Mouse (Mus musculus) MEL (cell line): ENCODE results near the gene Kifc5b. TPM values are rescaled to one million over a fixed set of nuclear protein-coding genes. Genes with fewer than 3 reads are reported as not detected.
"Not testable (repeated sequence)": the region's sequence is repeated elsewhere in the genome, so short reads cannot be mapped to it uniquely, and the experiment has no call there.

Source experiments
- DNase-seq: peaks from one replicate; pipeline ENCODE4 v3.0.0; 2011; ENCODE audit warnings: low read depth, low spot score
- H3K27ac ChIP-seq: 2 replicates; pipeline ENCODE4 v1.5.1; 2012; ENCODE audit warnings: low read depth, mild to moderate bottlenecking, control low read depth, low read length, moderate library complexity; ENCODE audit not compliant: control insufficient read depth
- H3K27me3 ChIP-seq, 2 experiments: fragments of 150-350 bp in 1 of 2; sonication (generic) in 1 of 2; 2 replicates each; pipeline ENCODE4 v1.6.1; 2012; ENCODE audit warnings: low read length in 2 of 2, mild to moderate bottlenecking in 2 of 2, improper control_type of control experiment in 1 of 2, moderate library complexity in 1 of 2; ENCODE audit not compliant: insufficient read depth in 2 of 2, control insufficient read depth in 1 of 2
- H3K36me3 ChIP-seq, 2 experiments: 2 replicates each; pipeline ENCODE4 v1.6.1; 2012 to 2014; ENCODE audit warnings: low read length in 2 of 2, improper control_type of control experiment in 1 of 2, inconsistent platforms in 1 of 2, mild to moderate bottlenecking in 1 of 2; ENCODE audit not compliant: insufficient read depth in 2 of 2, control insufficient read depth in 1 of 2
- H3K4me1 ChIP-seq, 2 experiments: fragments of 150-350 bp in 1 of 2; sonication (generic) in 1 of 2; 2 replicates each; pipeline ENCODE4 v1.6.1; 2012; ENCODE audit warnings: low read length in 2 of 2, improper control_type of control experiment in 1 of 2, mild to moderate bottlenecking in 1 of 2; ENCODE audit not compliant: insufficient read depth in 2 of 2, control insufficient read depth in 1 of 2
- H3K4me3 ChIP-seq, 2 experiments: fragments of 150-350 bp in 1 of 2; sonication (generic) in 1 of 2; 2 replicates each; pipeline ENCODE4 v1.5.1; 2012; ENCODE audit warnings: low read depth in 2 of 2, low read length in 2 of 2, mild to moderate bottlenecking in 2 of 2, moderate library complexity in 2 of 2, control low read depth in 1 of 2, improper control_type of control experiment in 1 of 2; ENCODE audit not compliant: control insufficient read depth in 1 of 2, insufficient read depth in 1 of 2
- H3K79me2 ChIP-seq: 2 replicates; pipeline ENCODE4 v1.6.1; 2012; ENCODE audit warnings: mild to moderate bottlenecking, low read length, moderate library complexity; ENCODE audit not compliant: control insufficient read depth, poor library complexity, insufficient read depth
- H3K9ac ChIP-seq: 2 replicates; pipeline ENCODE4 v1.6.1; 2012; ENCODE audit warnings: low read depth, mild to moderate bottlenecking, control low read depth, low read length, moderate library complexity; ENCODE audit not compliant: control insufficient read depth, poor library complexity, severe bottlenecking
- H3K9me3 ChIP-seq: fragments of 150-350 bp; sonication (generic); replicated peaks from 2 replicates; pipeline ENCODE4 v1.6.1; 2012; ENCODE audit warnings: mild to moderate bottlenecking, low read length, improper control_type of control experiment, moderate library complexity; ENCODE audit not compliant: insufficient read depth
- MXI1 ChIP-seq: IDR thresholded peaks from 2 replicates; pipeline ENCODE4 v1.6.1; 2011; ENCODE audit warnings: mild to moderate bottlenecking, low read depth, low read length, improper control_type of control experiment
- NRF1 ChIP-seq: IDR thresholded peaks from 2 replicates; pipeline ENCODE4 v1.6.1; 2014; ENCODE audit warnings: low read depth, mild to moderate bottlenecking, inconsistent platforms, low read length, improper control_type of control experiment, moderate library complexity; ENCODE audit not compliant: poor library complexity, insufficient read depth, severe bottlenecking
- POLR2A ChIP-seq, 2 experiments: IDR thresholded peaks; 2 replicates each; pipeline ENCODE4 v1.6.1; 2011 to 2012; ENCODE audit warnings: low read length in 2 of 2, mild to moderate bottlenecking in 2 of 2, control low read depth in 1 of 2, improper control_type of control experiment in 1 of 2, low read depth in 1 of 2, moderate library complexity in 1 of 2; ENCODE audit not compliant: control insufficient read depth in 1 of 2, insufficient read depth in 1 of 2, poor library complexity in 1 of 2
- ZNF384 ChIP-seq: IDR thresholded peaks from 2 replicates; pipeline ENCODE4 v1.6.1; 2012; ENCODE audit warnings: low read depth, mild to moderate bottlenecking, inconsistent platforms, low read length, improper control_type of control experiment
- polyA plus RNA-seq, 2 experiments: library from polyadenylated mRNA; stranded (reverse) in 1 of 2; unstranded in 1 of 2; fragments of >175 nt in 1 of 2; fragments of >200 nt in 1 of 2; gene quantifications; 2 replicates each; pipeline versions ENCODE4 v1.2.1 to v1.2.4; 2012; ENCODE audit warnings: low replicate concordance in 2 of 2, low read depth in 1 of 2; ENCODE audit not compliant: insufficient read length in 2 of 2, insufficient read depth in 1 of 2, missing spikeins in 1 of 2
- total RNA-seq: library from RNA; depleted of rRNA; stranded (reverse); fragments of 300-350 nt; gene quantifications from 2 replicates; pipeline ENCODE4 v1.2.3, GENCODE M21; 2012

Kifc5b gene
- total and polyA plus RNA-seq, 3 experiments: 10.6 to 111 (median 45.4) TPM

DNA sequence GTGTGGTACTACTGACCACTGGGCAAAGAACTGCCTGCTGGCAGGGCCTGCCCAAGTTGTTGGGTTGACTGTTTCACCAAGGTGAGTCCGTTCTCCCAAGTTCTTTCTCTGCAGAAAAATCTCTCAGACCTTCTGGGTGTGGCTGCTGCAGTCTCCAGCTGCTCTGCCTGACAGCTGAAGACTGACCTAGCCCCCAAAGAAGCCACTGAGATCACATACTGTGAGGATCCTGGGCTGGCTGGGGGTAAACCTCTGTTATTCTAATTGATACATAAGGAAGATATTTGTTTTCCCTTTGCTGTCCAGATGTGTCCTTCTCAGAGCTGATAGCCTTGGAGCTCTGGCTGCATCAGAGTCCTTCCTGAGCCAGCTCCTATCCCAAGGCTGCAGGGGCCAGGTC lies 1.6 kb upstream of the Kifc5b start:
- Histone ChIP-seq H3K4me1 (peaks cover 6 to 7% of the 10 kb centered on the region in 2 experiments; a peak in 3 of 4 replicates), H3K27me3 (no peaks in the 10 kb centered on the region), H3K9me3 (no peaks in the 10 kb centered on the region), H3K79me2 (peaks cover 26% of the 10 kb centered on the region), H3K27ac (no peak overlapping the region), H3K36me3 (peaks cover 3 to 6% of the 10 kb centered on the region in 2 experiments), H3K9ac (no peak overlapping the region), H3K4me3 (no peak overlapping the region)
- no peak for DNase-seq
- no peak for TF ChIP-seq POLR2A (IDR thresholded peaks at IDR 0.05; ENCODE audit: control insufficient read depth in 1 of 2, insufficient read depth in 1 of 2, low read depth in 1 of 2, low read length in 2 of 2, poor library complexity in 1 of 2)

DNA sequence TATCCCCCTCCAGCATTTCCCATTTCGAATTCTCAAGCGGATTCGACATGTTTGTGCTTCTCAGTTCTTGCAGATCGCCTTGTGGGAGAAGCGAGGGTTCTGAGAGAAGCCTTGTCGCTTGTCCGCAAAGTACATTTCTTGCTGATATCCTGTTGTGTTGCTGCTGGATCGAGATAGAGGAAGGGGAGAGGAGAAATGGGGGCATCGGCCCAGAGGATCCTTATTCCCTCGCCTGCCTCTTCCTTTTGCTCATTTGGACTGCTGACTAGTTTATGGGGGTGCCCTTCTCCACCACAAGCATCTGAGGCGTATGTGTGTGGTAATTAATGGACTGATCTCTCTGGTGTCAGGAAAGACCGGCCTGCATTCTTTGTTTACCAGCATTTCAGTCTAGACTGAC lies 669 bp downstream of the Kifc5b start:
- DNase-seq: peak; percentile 57
- peak overlapping the region; percentile 77 for H3K27ac ChIP-seq
- 0 out of 2 replicates have a peak, but pooled peaks have one; percentile 2 for TF ChIP-seq MXI1
- H3K36me3 ChIP-seq, H3K27me3 ChIP-seq, H3K9me3 ChIP-seq, H3K4me1 ChIP-seq: not testable (repeated sequence)
- H3K9ac ChIP-seq: peak overlapping the region; percentile 95
- peaks cover 26% of the 10 kb centered on the region for H3K79me2 ChIP-seq
- peak overlapping the region; percentile 79 to 93 for H3K4me3 ChIP-seq

DNA sequence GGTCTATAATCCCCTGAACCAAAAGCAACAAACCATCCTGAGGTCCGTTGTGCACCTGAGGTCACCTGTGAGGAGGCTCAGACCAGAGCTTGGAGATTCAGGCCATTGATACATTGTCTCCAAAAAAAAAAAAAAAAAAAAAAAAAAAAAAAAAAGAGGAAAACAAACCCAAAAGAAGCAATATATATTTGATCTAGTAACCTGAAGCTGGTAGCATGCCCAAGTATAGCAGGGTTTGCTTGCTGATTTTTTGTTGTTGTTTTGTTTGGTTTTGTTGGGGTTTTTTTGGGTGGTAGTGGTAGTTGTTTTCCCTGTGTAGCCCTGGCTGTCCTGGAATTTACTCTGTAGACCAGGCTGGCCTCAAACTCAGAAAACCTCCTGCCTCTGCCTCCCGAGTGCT lies 1.5 kb downstream of the Kifc5b start:
- Histone ChIP-seq H3K79me2 (peaks cover 26% of the 10 kb centered on the region), H3K9ac (peak overlapping the region; percentile 28)

DNA sequence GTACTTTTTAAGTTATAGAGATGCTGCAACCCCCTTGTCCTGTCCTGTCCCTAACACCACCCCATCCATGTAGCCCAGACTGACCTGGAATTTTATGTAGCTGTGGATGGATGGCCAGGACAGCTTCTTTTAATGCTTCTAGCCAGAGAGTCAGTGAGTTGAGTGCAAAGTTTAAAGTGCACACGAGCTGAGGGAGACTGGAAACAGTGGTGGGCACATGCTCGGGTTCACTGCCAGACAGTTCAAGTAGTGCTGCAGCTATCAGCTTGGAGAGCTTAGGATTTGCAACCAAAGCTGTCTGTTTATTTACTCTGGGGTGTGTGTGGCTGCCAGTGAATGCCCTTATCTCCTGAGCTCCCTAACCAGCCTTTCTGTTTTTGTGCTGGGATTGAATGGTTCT lies 2.6 kb downstream of the Kifc5b start:
- not testable (repeated sequence) for DNase-seq, H3K27me3 ChIP-seq, H3K4me3 ChIP-seq, H3K9ac ChIP-seq, H3K4me1 ChIP-seq, H3K27ac ChIP-seq, H3K9me3 ChIP-seq, H3K36me3 ChIP-seq
- H3K79me2 ChIP-seq: peaks cover 26% of the 10 kb centered on the region

More for the DNA sequence above, 1.5 kb downstream of the Kifc5b start:
- TF ChIP-seq NRF1 (no peak), ZNF384 (peak; percentile 73)
- Histone ChIP-seq H3K9me3 (no peaks in the 10 kb centered on the region), H3K4me3 (peak overlapping the region; percentile 53 to 93), H3K27ac (no peak overlapping the region), H3K27me3 (no peaks in the 10 kb centered on the region), H3K36me3 (peaks cover 6 to 8% of the 10 kb centered on the region in 2 experiments), H3K4me1 (peaks cover 6 to 7% of the 10 kb centered on the region in 2 experiments; a peak in 3 of 4 replicates)
- no peak for DNase-seq

DNA sequence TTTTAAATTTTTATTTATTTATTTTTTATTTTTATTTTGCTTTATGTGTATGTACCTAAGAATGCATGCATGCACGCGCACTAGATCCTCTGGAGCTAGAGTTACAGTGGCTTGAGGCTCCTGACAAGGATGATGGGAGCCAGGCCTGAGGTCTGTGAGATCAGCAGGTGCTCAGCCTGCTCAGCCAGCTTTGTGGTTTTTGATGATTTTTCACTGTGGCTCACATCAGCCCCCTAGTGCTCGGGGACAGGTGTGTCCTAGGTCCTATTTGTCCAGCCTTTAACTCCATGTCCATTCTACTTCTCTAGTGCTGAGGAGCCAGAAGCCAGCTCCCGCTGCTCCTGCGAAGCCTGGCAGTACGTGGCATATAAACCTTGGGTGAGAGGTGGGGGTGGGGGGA lies 5.5 kb downstream of the Kifc5b start:
- peaks cover 22% of the 10 kb centered on the region for H3K79me2 ChIP-seq
- H3K36me3 ChIP-seq: peaks cover 6 to 13% of the 10 kb centered on the region in 2 experiments
- H3K9me3 ChIP-seq, H3K4me3 ChIP-seq, DNase-seq, H3K27me3 ChIP-seq, H3K4me1 ChIP-seq, H3K9ac ChIP-seq, H3K27ac ChIP-seq: not testable (repeated sequence)

DNA sequence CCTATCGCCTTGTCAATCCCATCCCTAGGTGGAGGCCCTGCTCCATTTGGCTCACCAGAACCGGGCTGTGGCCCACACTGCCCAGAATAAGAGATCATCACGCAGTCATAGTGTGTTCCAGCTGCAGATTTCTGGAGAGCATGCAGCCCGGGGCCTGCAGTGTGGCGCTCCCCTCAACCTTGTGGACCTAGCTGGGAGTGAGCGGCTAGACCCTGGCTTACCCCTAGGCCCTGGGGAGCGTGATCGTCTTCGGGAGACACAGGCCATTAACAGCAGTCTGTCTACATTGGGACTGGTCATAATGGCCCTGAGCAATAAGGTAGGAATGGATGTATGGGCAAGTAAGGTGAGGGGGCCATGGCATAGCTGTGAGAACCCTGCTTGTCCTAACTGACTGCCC lies 8.5 kb downstream of the Kifc5b start:
- H3K36me3 ChIP-seq: peaks cover 0 to 14% of the 10 kb centered on the region in 2 experiments; a peak in 2 of 4 replicates
- H3K9ac ChIP-seq, H3K27ac ChIP-seq, DNase-seq, H3K4me3 ChIP-seq, H3K4me1 ChIP-seq, H3K27me3 ChIP-seq, H3K79me2 ChIP-seq, H3K9me3 ChIP-seq: not testable (repeated sequence)
